Mouse (Mus musculus) ovary, adult 2 months (tissue): ENCODE data around the gene Vsig8. TPM values are rescaled to one million over a fixed set of nuclear protein-coding genes. Genes with fewer than 3 reads are reported as not detected.

Experiments
- polyA plus RNA-seq: library from polyadenylated mRNA; depleted of rRNA; stranded (reverse); fragments of >200 nt; gene quantifications from 2 replicates; pipeline ENCODE4 v1.2.3, GENCODE M21; 2012; rRNA removed

Vsig8 gene
- 0.76 and 1.2 TPM in 2 replicates for polyA plus RNA-seq

DNA sequence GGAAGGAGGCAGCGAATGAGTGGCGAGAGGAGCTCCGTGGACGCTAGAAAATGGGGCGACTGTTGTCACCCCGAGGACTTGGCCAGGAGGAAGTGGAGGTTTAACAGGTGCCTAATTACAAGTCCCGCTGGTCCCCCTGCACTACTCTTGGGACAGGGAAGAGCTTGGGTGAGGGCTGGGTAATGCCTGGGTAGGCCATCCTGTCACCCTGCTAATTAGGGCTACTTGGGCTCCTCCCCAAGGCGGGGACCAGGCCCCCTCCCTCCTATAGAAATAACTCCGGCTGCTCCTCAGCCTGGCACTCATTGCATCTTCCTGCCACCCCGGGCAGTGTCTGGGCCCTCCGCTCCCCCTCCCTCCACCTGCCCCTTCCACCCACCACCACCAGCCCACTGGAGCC, at the start of gene Vsig8:
Gene Vsig8 (plus strand): TSS at position 301 of the 400 bp plus-strand sequence.

DNA sequence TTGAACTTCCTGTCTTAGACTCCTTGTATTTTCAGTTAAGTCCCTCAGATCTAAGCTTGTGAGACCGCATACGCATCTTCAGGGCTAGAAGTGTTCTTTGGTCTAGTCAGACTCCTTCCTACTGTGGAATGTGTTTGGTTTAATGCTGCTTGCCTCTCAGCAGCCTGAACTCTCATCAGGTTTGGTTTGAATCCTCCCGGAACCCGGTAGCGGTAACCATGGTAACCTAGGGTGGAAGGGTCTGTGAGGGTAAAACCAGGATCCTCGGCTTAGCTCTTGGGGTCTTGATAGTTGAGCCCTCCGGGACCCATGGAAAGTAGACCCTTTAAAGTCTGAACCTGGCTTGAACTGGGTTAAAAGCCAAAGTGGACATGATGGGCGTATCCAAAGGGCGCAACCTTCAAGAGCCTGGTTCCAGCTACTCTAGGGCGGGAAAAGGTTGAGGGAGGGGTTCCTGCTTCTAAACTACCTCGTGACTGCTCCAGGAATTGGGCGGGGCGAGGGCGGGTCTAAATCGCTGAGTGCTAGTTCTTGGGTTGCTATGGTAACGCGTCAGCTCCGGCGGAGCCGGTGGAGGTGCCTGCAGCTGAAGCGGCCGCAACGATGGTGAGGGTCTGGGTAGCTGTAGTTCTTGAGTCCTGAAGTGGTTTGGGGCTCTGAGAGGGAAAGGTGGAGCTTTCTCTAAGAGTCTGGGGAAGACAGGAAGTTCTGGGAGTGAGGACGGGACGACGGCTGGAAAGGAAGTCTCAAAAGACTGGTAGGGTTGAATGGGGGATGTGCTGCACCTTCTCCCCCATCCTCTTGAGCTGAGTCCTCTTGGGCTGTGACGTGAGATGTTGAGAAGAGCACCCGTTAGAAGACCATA, 34.9 kb upstream of the Vsig8 start, which contains the start of gene Cfap45:
Gene Cfap45 (plus strand): TSS at position 226 of the 865 bp plus-strand sequence.

DNA sequence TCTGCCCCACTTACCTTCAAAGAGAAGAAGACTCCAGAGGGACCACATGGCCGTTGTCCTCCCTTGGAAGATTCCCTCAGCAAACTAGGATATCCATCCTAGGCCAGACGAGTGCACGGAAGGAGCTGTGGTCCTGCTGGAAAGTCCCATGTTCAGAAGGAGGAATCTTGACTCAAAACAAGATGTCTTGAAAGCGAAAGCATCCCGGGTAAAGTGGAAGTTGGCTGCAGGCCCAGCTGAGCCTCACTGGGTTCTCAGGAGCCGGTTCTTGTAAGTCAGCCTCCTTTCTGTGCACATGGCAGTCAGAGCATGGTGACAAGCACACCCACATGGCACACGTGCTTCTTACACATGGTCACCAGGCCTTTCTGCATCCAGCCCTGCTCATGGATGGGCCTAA, 34.6 kb downstream of the Vsig8 start, which contains the start of gene Slamf8:
Gene Slamf8 (minus strand): TSS at position 184 of the 400 bp plus-strand sequence.

DNA sequence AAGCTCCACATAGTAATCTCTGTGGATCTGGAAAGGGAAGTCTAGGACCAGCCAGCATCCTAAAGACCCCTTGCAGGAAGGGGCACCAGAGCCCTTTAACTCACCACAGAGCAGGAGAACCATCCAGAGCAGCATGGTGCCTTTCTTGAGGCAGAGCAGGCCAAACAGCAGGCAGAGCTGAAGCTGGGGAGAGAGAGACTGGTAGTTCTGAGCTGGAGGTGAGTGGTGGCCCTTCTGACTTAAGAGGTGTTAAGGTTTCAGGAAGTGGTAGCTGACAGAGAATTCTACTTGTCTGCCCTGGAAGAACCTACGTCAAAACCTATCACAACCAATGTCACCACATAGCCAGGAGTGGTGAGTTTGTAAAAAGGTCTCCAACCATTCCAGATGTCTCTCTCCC, 46.6 kb downstream of the Vsig8 start, which contains the start of gene Fcrl6:
Gene Fcrl6 (minus strand): TSS at position 226 of the 400 bp plus-strand sequence.

Other genes with a start within 250 kb of the Vsig8 start
- gene Kcnj9, start 226.6 kb upstream of the Vsig8 start, polyA plus RNA-seq: 0.23 and 0.35 TPM in 2 replicates
- gene Kcnj10, start 214.7 kb upstream of the Vsig8 start, polyA plus RNA-seq: 0.27 and 0.58 TPM in 2 replicates
- gene Pigm, start 179.4 kb upstream of the Vsig8 start, polyA plus RNA-seq: 12.9 and 13.4 TPM in 2 replicates
- gene Slamf9, start 80.6 kb upstream of the Vsig8 start, polyA plus RNA-seq: 5.0 and 5.8 TPM in 2 replicates
- 19.2 and 22.5 TPM in 2 replicates for gene Igsf9, start 74.2 kb upstream of the Vsig8 start, polyA plus RNA-seq
- gene Tagln2, start 55.9 kb upstream of the Vsig8 start, polyA plus RNA-seq: 181 and 242 TPM in 2 replicates
- gene Cfap45, start 35.1 kb upstream of the Vsig8 start, polyA plus RNA-seq: 7.5 and 7.7 TPM in 2 replicates
- 2.8 TPM in 2 replicates for gene Slamf8, start 34.6 kb downstream of the Vsig8 start, polyA plus RNA-seq
- not detected in 2 replicates for gene Fcrl6, start 46.6 kb downstream of the Vsig8 start, polyA plus RNA-seq
- gene Dusp23, start 77.0 kb downstream of the Vsig8 start, polyA plus RNA-seq: 32.4 and 45.0 TPM in 2 replicates
- gene Crp, start 142.1 kb downstream of the Vsig8 start, polyA plus RNA-seq: 0.09 and 0.20 TPM in 2 replicates